Mouse (Mus musculus) E14TG2a.4 (cell line): ENCODE measurements around the gene Ryr2.

Experiments
- CTCF ChIP-seq: conservative IDR thresholded peaks from 2 replicates; pipeline ENCODE4 v1.5.1; 2014; ENCODE audit warnings: low read length
- NANOG ChIP-seq: IDR thresholded peaks from 2 replicates; pipeline ENCODE4 v1.6.1; 2014; ENCODE audit warnings: borderline replicate concordance, low read length, mixed read lengths

GRCm38 (mm10) chr13:11766899-11767298 lies 339.8 kb downstream of the Ryr2 start:
- TF ChIP-seq CTCF (no peak), NANOG (no peak)
